Mouse (Mus musculus) forebrain, embryonic 16.5 days (tissue): Measurements from ENCODE around the gene Gm8773. TPM values are rescaled to one million over a fixed set of nuclear protein-coding genes. Genes with fewer than 3 reads are reported as not detected.

Experiments
- ATAC-seq: fragments of 200-750 bp; cut with Nextera tagmentation; 2 replicates; pipeline ENCODE4 v1.8.0; 2017; ENCODE audit warnings: mild to moderate bottlenecking, moderate library complexity
- H3K27ac ChIP-seq: fragments of 300-500 bp; sonication (generic); 2 replicates; pipeline ENCODE4 v1.5.1; 2014; ENCODE audit warnings: low read length, control low read depth
- H3K27me3 ChIP-seq: fragments of 300-500 bp; sonication (generic); replicated peaks from 2 replicates; pipeline ENCODE4 v1.6.1; 2014; ENCODE audit warnings: low read length; ENCODE audit not compliant: control insufficient read depth, insufficient read depth
- H3K36me3 ChIP-seq: fragments of 300-500 bp; sonication (generic); 2 replicates; pipeline ENCODE4 v1.6.1; 2014; ENCODE audit not compliant: control insufficient read depth, insufficient read depth
- H3K4me1 ChIP-seq: fragments of 300-500 bp; sonication (generic); replicated peaks from 2 replicates; pipeline ENCODE4 v1.6.1; 2014; ENCODE audit warnings: low read length; ENCODE audit not compliant: control insufficient read depth, insufficient read depth
- H3K4me2 ChIP-seq: fragments of 300-500 bp; sonication (generic); 2 replicates; pipeline ENCODE4 v1.6.1; 2014; ENCODE audit warnings: mild to moderate bottlenecking, low read length, control low read depth
- H3K4me3 ChIP-seq: fragments of 300-500 bp; sonication (generic); replicated peaks from 2 replicates; pipeline ENCODE4 v1.5.1; 2014; ENCODE audit warnings: mild to moderate bottlenecking, low read length, control low read depth
- H3K9ac ChIP-seq: fragments of 300-500 bp; sonication (generic); replicated peaks from 2 replicates; pipeline ENCODE4 v1.6.1; 2014; ENCODE audit warnings: low read depth, low read length, control low read depth
- H3K9me3 ChIP-seq: fragments of 300-500 bp; sonication (generic); 2 replicates; pipeline ENCODE4 v1.6.1; 2016; ENCODE audit warnings: low read length; ENCODE audit not compliant: control insufficient read depth
- WGBS: fragments of 180-500 bp; shearing (Covaris S2); extraction: QIAGEN DNeasy Blood & Tissue Kit; methylation state at CpG from one replicate; pipeline ENCODE4 v1.1.7; 2014; 5-methylcytosine and 5-hydroxymethylcytosine counted together
- polyA plus RNA-seq: library from polyadenylated mRNA; unstranded; fragments of >200 nt; fragmentation: Nextera tagmentation; extraction: Ambion mirVana; gene quantifications from 2 replicates; pipeline ENCODE4 v1.2.1, GENCODE M21; 2015

Gm8773 gene
- polyA plus RNA-seq, 1 experiment from 2014 or later, result 12.0 TPM

DNA sequence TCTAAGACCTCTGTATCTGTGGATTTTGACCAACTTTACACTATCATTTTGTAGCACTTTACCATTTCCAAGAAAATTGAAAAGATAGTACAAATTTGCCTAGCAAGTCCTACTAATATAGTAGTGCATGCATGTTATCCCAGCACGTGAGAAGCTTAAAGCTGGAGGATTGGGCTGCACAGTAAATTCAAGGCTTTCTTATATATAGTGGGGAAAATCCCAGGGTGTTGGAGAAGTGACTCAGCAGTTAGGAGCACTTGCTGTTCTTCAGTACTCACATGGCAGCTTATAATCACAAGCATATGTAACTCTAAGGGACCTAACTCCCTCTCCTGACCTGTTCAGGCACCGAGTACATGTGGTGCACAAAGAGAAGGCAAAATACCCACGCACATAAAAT lies 11.2 kb upstream of the Gm8773 start:
- H3K4me3 ChIP-seq, result no peak overlapping the region
- no peaks in the 10 kb centered on the region for H3K9me3 ChIP-seq
- no peak for ATAC-seq
- H3K36me3 ChIP-seq, result no peaks in the 10 kb centered on the region
- H3K4me2 ChIP-seq, result no peak overlapping the region
- 75% methylated on average over 3 of the region's 3 CpGs for WGBS
- H3K4me1 ChIP-seq, result peaks cover 12% of the 10 kb centered on the region
- no peak overlapping the region for H3K27ac ChIP-seq
- no peak overlapping the region for H3K9ac ChIP-seq
- no peaks in the 10 kb centered on the region for H3K27me3 ChIP-seq

DNA sequence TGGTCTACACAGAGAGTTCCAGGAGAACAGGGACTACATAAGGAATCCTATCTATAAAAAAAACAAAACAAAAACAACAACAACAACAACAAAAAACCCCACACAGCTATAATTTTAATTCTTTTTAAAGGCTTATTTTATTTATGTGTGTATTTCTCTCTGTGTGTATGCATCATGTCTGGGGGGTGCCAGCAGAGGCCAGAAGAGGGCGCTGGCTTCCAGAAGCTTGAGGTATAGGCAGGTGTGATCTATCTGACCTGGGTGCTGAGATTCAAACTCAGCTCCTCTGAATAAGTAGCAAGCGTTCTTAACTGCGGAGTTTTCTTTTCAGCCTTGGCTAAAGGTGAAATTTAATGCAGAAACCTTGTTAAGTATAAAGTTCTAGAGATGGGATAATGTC lies 14.1 kb downstream of the Gm8773 start:
- Histone ChIP-seq H3K9ac (no peak overlapping the region), H3K9me3 (no peaks in the 10 kb centered on the region), H3K4me2 (no peak overlapping the region), H3K27ac (no peak overlapping the region), H3K4me1 (no peaks in the 10 kb centered on the region), H3K27me3 (no peaks in the 10 kb centered on the region), H3K4me3 (no peak overlapping the region), H3K36me3 (no peaks in the 10 kb centered on the region)
- no peak for ATAC-seq
- 87% methylated on average over 3 of the region's 3 CpGs for WGBS

DNA sequence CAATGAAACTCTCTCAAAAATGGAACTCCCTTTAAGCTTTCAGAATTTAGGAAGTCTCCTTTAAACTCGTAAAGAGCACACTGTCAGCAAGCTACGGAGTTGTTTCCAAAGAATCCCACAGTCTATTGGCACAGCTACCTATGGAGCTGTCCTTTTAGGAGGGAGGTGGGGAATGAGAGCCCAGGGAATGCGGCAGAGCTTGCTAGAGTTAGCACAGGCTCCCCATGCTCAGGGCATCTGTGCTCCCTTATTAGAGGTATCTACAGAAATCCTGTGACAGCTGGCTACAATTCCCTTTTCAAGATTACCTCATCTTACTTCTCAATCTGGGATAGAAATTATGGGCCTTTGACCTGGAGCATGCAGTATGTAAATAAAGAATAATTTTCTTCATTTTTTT lies 36.9 kb downstream of the Gm8773 start:
- Histone ChIP-seq H3K9ac (no peak overlapping the region), H3K36me3 (no peaks in the 10 kb centered on the region), H3K4me3 (no peak overlapping the region), H3K27me3 (no peaks in the 10 kb centered on the region), H3K27ac (no peak overlapping the region), H3K4me2 (no peak overlapping the region), H3K4me1 (no peaks in the 10 kb centered on the region), H3K9me3 (no peaks in the 10 kb centered on the region)
- ATAC-seq, result no peak
- 48% methylated on average over 3 of the region's 3 CpGs for WGBS

DNA sequence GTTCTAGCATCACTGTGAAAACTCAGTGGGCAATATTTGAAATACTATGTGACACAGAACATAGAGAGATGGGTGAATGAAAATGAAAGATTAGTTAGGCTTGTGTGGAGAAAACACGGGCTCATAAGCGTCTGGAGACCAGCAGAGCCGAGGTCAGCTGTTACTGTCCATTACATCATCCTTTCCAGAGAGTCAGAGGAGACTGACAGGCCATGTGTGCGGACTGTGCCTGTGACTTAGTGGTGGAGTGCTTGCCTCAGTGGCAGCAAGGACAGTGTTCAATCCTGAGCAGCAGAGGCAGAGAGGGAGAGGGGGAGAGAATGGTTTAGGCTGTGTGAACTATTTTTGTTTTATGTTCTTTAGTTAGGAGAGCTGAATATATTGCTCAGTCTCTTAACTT lies 44.7 kb downstream of the Gm8773 start:
- Histone ChIP-seq H3K36me3 (no peaks in the 10 kb centered on the region), H3K4me2 (no peak overlapping the region), H3K4me3 (no peak overlapping the region), H3K27me3 (no peaks in the 10 kb centered on the region), H3K4me1 (no peaks in the 10 kb centered on the region), H3K9ac (no peak overlapping the region), H3K27ac (no peak overlapping the region), H3K9me3 (no peaks in the 10 kb centered on the region)
- no peak for ATAC-seq
- 72% methylated on average over 4 of the region's 4 CpGs for WGBS

DNA sequence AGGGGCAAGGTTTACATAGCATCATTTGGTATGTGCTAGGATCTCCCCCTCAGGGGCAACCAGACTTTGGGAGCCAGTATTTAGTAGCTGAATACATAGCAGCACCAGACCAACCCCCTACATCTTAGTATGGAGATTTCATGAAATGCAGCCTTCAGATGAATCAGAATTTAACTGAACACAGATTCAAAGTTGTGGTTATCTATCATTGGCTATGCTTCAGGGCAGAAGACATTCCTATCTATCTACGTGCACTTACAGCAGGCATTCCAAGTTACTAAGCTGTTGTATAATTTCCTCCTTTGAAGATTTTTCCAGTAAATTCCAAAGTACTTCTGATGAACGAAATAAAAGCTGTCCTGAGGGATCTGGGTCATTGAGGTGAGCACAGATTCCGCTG lies 51.9 kb downstream of the Gm8773 start:
- H3K36me3 ChIP-seq, result no peaks in the 10 kb centered on the region
- H3K27me3 ChIP-seq, result no peaks in the 10 kb centered on the region
- H3K27ac ChIP-seq, result no peak overlapping the region
- H3K9me3 ChIP-seq, result no peaks in the 10 kb centered on the region
- H3K4me1 ChIP-seq, result no peaks in the 10 kb centered on the region
- ATAC-seq, result no peak
- no peak overlapping the region for H3K4me3 ChIP-seq
- WGBS, result 86% methylated on average over 3 of the region's 3 CpGs
- H3K9ac ChIP-seq, result no peak overlapping the region
- no peak overlapping the region for H3K4me2 ChIP-seq

Other genes starting within 250 kb of the Gm8773 start
- gene Cdk14, start 153.5 kb upstream of the Gm8773 start, polyA plus RNA-seq, result 30.6 and 30.8 TPM in 2 replicates
- not detected in 2 replicates for gene 1700015F17Rik, start 94.7 kb upstream of the Gm8773 start, polyA plus RNA-seq
- gene Cldn12, start 58.8 kb upstream of the Gm8773 start, polyA plus RNA-seq, result 15.8 and 20.2 TPM in 2 replicates
- gene Gtpbp10, start 14.3 kb upstream of the Gm8773 start, polyA plus RNA-seq, result 26.7 and 27.6 TPM in 2 replicates
- 6.5 and 11.1 TPM in 2 replicates for gene Cfap69, start 90.4 kb downstream of the Gm8773 start, polyA plus RNA-seq
- 4.3 and 4.4 TPM in 2 replicates for gene Steap2, start 120.8 kb downstream of the Gm8773 start, polyA plus RNA-seq
- gene Steap1, start 175.5 kb downstream of the Gm8773 start, polyA plus RNA-seq, result 1.8 and 2.1 TPM in 2 replicates